Mouse (Mus musculus) ES-Bruce4 (cell line): ENCODE measurements at regions not wholly inside any gene's neighbourhood (a gene's known extent, or its start where the extent isn't known, plus 50 kb on each side); places are given as distances from the start of the nearest gene placed in this dataset.

Source experiments
- CTCF ChIP-seq: IDR thresholded peaks from one replicate; pipeline ENCODE4 v1.8.1; 2011; ENCODE audit warnings: low read depth, low read length
- EP300 ChIP-seq: IDR thresholded peaks from 2 replicates; pipeline ENCODE4 v1.6.1; 2011; ENCODE audit warnings: low read depth, low read length; ENCODE audit not compliant: insufficient read depth
- POLR2A ChIP-seq: IDR thresholded peaks from one replicate; pipeline ENCODE4 v1.8.1; 2011; ENCODE audit warnings: low read length; ENCODE audit not compliant: insufficient read depth

DNA sequence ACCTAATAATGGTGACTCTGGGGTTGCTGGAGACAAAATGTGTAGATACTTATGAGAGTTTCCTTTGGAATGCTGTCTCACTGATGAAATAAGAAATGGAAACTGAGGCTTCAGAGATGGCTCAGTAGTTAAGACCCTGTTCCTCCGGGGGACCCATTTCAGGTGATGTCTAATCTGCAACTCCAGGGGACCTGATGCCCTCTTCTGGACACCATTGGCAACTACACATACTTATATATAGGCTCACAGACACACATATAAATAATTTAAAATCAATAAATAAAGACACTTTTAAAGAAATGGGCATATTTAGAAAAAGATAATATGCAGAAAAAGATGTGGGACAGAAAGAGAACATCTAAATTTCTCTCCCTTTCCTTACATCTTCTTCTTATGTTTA is 57.7 kb upstream of the Dpp10 start:
- TF ChIP-seq EP300 (no peak), POLR2A (no peak), CTCF (peak; percentile 8)
